Mouse (Mus musculus) yolk sac, embryonic 10.5 days (tissue): Measurements from ENCODE around the gene Adamts20.

Experiments used
- DNase-seq: peaks from one replicate; pipeline ENCODE4 v3.0.0-alpha.2; 2017; ENCODE audit warnings: low spot score

Gene Adamts20

DNA sequence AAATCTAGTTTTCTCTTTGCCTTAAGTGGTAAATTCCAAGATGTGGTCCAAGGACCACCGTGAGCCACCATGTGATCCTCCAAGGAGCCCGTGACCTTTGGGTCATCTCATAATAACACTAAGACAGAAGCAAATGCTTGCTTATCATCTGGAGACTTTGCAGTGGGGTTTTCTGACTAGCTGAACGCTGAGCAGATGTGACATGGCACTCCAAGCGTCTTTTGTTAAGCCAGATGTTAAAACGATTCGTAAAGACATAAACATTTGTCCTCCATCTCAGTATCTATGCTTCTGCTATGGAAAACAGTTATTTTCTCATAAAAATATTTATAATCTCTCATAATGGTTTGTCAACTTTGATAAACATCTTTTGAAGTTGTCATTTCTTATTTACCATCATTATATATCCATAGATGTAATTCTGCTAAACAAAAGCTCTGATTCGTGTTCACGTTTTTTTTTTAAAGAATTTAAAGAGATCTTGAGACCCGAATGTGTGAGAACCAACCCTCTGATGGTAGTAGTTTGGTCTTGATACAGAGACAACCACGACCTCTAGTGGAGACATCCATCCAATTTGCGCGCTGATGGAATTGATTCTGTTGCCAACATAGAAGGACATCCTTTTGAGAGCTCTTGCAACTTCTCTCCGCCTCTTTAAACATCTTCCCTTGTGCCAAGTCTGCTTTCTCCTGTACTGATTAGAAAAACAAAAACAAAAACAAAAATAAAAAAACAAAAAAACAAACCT lies 212.1 kb downstream of the Adamts20 start:
- DNase-seq: no peak

DNA sequence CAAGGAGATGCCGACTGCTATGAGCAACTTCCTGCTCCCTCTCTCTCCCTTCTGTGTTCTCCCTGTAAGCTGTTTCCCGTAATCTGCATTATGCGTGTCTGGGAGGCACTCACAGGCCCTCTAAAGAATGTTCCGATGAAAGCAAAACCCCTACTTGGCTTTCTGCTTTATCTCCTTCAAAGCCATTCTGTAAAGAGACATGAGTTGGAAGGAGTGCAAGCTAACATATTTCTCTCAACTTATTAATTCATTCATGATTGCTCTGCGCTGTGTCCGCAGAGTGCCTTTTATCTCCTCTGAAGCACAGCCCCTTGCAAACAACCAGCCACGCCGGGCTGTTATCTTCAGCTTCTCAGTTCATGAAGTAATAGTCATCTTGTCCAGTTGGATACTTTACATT lies 215.5 kb downstream of the Adamts20 start:
- peak; percentile 32 for DNase-seq

DNA sequence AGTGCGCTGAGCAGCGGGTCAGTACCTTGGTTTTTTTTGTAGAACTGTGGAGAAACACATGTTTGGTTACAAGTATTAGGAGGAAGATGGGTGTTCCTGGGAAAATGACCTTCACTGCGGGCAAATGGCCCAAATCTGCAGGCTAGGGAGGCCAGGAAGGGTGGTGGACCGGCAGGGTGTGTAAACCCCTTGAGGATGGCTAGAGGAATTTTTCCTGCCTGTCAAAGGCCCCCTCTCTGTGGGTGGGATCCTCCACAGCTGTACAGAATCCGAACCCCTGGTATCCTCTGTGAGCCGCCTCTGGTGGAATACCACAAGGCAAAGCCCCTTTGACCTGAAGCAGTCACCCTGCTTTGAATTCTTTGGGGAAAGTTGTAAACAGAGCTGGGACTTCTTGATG lies 216.8 kb downstream of the Adamts20 start:
- DNase-seq: no peak

DNA sequence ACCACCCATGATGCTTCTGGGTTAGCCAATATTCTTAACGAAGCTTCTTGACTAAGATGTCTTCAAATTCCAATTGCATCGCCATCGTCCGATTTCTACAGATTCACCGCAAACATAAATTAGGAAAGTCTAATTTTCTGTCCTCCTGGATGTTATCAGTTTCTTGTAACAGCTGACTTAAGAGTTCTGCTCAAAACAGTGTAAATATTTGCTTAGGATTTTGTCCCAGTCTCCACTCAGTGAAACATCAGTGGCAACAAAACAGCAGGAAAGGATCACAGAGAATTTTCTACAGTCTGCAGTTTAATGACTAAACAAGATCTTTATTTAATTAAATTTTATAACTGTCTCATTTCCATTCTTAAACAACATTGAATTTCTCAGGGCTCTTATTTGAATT lies 218.5 kb downstream of the Adamts20 start:
- no peak for DNase-seq

DNA sequence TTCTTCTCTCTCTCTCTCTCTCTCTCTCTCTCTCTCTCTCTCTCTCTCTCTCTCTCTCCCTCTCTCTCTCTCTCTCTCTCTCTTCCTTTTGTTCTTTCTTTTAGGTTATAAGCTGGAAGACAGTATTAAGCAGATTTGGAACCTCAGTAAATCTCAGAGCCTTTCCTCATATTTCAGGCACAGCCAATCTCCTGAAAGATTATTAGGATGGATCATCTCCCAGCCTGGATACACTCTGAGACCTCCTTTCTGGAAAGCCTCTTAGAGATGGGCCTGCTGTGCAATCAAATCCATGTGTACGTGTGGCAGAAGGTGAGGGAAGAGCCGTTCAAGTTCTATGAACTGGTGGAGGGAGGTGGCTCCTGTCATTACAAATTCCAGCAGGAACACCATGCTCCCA lies 220.9 kb downstream of the Adamts20 start:
- no peak for DNase-seq

DNA sequence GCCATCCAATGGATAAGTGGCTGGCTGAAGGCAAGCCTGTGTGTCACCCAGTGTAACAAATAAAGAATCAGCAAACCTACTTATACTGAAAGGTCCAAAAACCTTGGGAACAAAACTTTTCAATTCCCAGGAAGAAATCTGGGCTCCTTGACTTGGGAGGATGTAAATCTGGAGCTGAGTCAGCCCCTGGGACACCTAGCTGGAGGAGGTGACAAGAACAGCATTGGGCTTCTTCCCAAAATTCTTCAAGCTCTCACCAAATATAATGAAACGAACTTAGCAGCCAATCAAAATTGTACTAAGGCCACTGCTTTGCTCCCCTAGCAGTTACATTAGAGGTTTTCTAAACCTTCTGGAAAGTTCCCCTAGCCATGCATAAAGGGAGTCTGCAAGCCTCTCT lies 223.1 kb downstream of the Adamts20 start:
- DNase-seq: no peak

DNA sequence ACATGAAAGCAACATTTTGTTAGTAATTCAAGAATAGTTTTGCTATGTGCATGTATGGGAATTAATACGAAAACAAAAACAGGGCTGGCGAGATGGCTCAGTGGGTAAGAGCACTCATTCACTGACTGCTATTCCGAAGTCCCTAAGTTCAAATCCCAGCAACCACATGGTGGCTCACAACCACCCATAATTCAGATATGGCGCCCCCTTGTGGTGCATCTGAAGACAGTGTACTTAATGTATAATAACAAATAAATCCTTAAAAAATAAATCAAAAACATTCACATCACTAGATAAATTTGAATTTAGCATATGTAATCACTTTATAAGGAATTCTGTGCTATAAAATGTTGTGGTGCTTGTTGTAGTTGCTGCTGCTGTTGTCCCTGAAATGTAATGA lies 225.6 kb downstream of the Adamts20 start:
- no peak for DNase-seq

DNA sequence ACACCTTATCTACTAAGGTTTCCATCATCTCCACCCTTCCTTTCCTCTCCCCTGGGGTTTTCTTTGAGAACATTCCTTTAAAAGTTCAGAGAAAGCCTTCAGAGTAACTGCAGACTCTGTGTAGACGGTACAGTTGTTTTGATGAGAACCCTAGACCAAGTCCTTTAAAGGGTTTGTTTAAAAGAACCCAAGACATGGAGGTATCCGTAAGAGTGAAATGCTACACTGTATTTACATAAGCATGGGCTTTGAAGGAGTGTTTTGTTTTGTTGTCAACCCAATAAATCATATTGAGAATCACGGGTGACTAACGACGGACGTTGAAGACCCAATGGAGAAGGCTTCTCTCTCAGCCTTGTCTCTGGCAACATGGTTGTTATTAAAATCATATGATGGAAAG lies 226.1 kb downstream of the Adamts20 start:
- DNase-seq: no peak

DNA sequence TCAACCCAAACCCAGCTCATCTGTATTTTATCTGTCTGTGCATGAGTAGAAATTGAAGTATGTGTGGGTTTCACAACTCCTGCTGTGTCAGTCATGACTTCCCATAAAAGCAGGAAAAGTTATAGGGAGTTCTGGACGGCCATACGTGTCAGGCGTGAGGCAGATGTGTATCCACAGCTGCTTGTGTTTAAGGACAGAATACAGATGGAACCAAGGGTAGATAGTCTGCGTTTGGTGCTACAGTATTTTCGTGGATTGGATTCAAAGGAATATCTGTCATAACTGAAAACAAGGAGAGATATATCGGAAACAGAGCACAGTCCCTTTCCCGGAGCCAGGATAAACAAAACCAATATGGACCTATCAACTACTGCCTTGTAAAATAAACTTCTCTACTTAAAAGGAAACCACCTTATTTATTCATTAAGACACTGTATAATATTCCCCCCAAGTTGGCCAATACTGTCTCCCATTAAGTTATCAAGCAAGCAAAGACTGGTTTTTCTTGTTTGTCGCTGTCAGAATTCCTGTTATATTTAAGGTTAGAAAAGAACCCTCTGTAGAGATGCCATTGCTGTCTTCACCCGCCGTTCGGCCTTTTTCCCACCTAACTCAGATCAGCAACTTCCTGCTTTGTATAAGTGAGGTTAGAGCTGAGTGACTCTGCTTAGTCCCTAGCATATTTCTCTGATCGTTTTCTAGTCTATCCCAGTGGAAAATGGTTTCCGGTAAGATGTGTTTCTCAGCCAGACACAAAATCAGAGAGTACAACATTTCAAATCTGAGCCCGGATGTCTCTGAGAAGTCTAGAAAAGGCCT lies 227.0 kb downstream of the Adamts20 start:
- DNase-seq: no peak

DNA sequence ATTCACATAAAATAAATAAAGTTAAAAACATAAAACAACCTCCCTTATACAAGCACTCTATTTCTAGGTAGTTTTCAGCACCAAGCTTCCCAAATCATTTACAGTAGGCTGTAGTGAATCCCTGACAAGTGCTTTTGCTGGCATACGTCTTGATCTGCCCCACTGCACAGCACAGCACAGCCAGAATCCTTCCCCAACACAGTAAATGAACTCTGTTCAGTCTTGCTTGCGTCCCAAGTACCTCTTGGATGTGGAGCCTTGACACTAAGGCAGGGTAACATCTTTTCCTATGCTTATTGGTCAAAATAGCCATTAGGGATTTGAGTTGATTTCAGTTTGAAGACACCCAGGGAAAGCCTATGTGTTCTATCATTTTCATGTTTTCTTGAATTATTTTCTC lies 228.5 kb downstream of the Adamts20 start:
- no peak for DNase-seq

DNA sequence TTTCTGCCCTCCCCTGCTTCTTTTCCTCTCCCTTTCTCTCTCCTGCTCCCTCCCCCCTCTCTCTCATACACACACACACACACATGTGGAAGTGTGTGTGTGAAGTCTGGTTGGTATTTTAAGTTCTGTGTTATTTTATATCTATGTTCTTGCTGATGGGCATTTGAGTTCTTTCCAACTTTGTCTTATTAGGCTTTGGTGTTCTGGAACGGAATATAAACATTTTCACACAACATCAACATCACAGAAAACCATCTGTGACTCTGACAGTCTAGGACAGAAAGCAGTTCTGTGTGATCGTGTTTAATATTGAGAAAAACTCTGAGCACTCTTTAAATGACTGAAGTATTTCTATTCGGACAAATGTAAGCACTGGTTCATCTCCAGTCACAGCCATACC lies 229.1 kb downstream of the Adamts20 start:
- no peak for DNase-seq

DNA sequence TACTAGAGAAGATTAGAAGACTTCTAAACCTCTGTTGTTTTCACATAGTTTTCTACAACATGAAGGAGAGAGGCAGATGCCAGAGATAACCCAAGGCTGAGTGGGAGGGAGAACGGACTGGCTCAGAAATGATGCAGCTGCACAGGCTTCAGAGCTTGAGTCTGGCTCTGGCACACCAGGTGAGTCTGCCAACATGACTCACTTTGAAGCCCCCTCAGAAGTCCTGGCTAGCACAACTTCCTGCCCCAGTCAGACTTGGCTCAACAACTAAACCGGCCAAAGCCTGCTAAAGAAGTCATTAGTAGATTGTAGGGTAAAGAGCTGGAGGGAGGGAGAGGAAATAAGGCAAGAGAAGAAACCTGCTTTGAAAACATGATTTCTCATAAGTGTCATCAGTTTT lies 230.0 kb downstream of the Adamts20 start:
- no peak for DNase-seq

DNA sequence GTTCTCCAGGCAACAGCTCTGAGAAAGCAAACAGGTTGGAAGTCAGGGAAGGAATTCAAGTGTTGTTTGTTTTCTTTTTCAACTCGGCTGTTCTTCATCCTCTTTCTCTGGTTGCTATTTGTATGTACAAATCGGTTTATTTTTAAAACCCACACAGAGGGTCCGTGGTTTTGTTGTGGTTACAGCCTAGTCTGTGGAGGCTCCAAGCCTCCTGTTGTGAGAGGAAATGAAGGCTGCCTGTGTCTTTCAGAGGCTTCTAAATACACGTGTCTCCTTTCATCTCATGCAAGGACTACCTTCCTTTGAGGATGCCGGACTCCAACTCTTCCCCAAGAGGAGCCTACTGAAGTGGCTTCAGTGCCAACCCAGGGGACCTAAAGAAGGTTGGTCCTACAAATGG lies 234.0 kb downstream of the Adamts20 start:
- no peak for DNase-seq

DNA sequence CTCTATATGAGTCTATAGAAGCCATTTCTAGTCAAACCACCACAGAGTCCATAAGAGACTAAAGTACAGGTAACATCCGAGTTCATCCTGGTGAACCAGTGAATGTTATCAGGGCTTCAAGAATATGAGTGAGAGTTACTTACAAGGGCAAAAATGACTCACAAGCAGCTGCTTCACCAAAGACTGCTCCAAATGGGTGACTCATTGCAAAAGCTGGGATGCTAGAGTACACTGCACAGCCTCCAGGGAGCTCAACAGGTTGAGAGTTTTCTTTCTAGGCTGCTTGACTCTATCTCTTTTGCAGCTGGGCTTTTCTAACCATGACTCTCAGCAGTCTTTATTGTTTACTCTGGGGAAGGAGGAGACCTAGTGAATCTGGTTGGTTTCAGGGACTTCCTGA lies 237.8 kb downstream of the Adamts20 start:
- no peak for DNase-seq

DNA sequence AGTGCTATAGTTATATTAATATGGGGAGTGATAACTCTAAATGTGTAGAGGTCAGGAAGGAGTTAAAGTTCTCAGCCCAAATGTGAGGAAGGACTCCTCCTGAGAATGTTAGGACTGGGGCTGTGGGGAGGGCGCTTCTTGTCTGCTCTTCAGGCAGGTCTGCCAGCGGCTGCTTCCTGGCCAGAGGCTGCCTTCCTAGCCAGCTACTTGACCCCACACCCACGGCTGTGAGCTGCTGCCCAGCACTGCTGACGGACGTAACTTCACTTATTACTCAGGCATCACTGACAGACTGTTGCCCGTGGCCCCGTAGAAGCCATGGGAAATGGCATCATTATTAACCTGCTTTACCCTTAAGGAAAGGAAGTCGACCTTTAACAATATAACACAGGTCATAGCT lies 242.1 kb downstream of the Adamts20 start:
- no peak for DNase-seq

DNA sequence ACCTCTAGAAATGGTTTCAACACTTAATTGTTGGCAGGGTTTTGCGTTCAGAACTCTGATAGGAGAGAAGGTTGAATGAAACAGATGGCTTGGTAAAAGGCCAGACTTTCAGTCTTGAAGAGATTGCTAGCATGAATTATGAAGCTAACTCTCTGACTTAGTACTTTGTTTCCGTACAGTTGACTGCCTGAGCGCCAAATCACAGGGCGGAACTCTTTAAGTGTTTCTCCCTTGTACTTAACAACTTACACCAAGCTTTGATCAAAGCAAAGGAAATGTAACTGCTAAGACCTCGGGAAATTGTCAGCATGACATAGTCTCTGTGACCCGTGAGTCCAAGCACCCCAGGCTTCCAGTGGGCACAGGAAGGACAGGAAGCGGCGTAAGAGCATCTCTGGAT lies 244.5 kb downstream of the Adamts20 start:
- DNase-seq: no peak
